Mouse (Mus musculus): Measurements from ENCODE around the gene Vopp1. TPM values are rescaled to one million over a fixed set of nuclear protein-coding genes. Genes with fewer than 3 reads are reported as not detected.
"Not testable (repeated sequence)": the region's sequence is repeated elsewhere in the genome, so short reads cannot be mapped to it uniquely, and the experiment has no call there.

The Vopp1 gene
- 24.9 and 25.0 TPM in 2 replicates for polyA plus RNA-seq (2015; fragmentation: Nextera tagmentation; extraction: Ambion mirVana)

DNA sequence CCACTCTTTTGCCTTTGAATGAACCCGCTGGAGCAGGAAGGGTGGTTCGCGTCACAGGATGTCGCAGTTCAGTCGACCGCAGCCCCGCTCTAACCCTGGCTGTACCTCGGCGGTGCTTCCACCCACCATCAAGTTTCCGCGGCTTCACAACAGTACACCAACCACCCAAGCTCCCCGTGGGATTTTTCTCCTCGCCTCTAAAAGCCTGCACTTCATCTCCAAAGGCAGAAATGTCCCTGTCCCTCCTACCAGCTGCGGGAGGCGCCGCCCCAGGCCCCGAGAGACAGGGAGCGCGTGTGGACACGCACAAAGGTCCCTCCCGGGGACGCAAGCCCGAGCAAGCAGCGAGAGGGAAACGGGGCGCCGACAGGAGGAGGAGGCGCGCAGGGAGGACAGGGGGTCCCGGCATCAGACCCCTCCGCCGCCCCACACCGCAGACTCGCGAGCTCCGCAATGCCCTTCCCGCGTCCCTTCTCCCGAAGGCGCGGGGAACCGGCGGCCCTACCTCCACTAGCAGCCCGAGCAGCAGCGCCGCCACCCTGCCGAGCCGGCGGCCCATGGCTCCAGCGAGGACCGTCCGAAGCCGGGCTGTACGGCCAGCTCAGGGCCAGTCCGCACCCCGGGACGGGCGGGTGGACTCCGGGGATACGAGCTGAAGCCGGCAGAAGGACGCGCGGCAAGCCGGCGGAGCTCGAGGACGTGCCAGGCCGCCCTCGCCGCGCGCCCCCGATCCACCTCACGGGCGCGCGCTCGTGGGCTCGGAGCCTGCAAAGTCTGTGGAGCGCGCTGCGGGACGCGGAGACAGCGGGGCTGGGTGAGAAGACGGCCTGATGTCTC is at the start of gene Vopp1:
Vopp1 (minus strand) TSS at position 738 of the 837 bp plus-strand sequence.
- peak; percentile 78 for DNase-seq (ENCODE audit: low spot score)

DNA sequence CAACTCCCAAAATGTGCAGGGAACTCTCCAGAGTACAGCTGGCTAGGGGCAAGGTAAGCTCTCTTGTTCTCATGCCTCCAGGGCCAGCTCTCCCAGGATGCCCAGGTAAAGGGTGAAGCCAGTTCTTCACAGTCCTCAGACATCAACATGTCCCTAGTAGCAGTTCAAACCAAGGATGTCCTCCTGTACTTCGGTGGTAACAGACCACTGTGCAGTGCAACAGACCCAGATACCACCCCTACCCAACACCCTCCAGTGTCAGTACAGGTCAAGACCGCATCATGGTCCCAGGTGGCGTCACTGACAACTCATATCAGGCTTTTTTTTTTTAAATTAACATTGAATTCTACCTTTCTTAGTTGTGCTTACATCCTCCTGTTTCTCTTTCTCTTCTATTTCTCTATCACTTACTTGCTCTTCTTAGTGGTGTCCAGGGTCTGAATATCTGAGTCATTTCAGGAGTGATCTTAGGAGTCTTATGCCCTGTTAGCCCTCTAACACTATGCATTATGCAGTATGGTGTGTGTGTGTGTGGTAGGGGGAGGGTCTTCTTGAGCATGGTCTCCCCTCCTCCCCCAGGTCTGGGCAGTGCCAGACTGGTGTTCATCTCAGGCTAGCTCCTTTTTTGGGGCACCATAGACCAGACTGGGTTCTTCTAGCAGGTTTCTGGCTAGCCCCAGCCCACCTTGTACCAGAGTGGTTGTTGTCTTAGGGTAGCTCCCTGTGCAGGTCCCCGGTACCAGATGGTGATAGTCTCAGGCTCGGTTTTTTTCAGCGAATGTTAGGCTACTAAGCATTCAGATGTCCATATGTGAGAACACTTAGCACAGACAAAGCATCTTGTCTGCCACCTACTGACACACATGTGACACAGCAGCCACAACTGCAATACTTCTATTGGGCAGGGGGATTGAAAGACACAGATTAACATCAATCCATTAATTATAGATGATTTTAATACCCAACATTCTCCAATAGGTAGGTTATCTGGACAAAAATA is 34.4 kb upstream of the Vopp1 start:
- peak; percentile 28 for DNase-seq (ENCODE audit: low spot score)

GRCm38 (mm10) chr6:57851177-57851576 is 26.2 kb upstream of the Vopp1 start:
- DNase-seq (ENCODE audit: low spot score) = not testable (repeated sequence)

DNA sequence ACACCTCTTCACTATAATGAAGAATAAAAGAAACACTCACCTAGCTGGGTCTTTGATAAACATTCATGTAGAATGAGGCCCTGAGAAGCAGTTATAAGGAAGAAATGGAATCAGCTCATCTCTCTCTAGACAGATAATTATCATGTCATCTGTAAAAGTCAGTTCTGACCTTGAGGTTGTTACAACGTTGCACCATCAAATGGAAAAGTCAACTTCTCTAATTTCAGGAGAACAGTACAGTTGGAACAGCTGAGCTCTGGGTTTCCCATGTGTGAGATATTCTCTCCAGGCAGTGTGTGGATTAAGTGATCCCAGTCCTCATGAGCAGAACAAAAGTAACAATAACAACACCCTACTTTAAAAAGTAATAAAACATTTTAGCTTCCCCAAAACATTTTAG is 25.3 kb upstream of the Vopp1 start, which contains the start of gene Vmn1r21:
Vmn1r21 (minus strand) TSS at position 58 of the 400 bp plus-strand sequence.
- DNase-seq (ENCODE audit: low spot score) = no peak

- DNase-seq (ENCODE audit: low spot score) = no peak
Observed at GRCm38 (mm10) chr6:57839693-57840408, 14.9 kb upstream of the Vopp1 start.

GRCm38 (mm10) chr6:57825259-57825715 is 328 bp upstream of the Vopp1 start:
- DNase-seq (ENCODE audit: low spot score) = no peak

GRCm38 (mm10) chr6:57823461-57823860 is 1.5 kb downstream of the Vopp1 start:
- DNase-seq (ENCODE audit: low spot score) = no peak

GRCm38 (mm10) chr6:57822648-57823410 is 2.1 kb downstream of the Vopp1 start:
- no peak for DNase-seq (ENCODE audit: low spot score)

DNA sequence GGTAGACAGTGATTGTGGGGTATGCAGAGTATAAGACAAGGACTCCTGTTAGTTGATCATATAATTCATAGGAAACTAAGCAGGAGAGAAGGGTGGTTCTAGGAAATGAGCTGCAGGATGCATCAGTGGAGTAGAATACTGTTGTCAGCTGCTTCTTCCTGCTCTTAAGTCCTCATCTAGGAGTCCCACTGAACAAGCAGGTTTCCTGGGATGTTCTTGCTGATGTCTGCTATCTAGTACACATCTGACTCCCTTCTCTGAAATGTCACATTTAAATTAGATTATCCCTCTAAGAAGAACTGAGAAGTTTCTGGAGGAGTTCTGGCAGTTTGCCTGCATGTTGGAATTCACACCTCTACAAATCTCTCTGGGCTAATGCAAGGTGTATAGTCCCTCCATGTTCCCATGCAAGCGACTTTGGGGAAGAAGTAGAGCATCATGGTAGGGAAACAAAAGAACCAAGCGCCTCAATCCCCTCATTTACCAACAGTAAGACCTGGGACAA is 10.5 kb downstream of the Vopp1 start:
- DNase-seq (ENCODE audit: low spot score) = no peak

GRCm38 (mm10) chr6:57811748-57812730 is 12.9 kb downstream of the Vopp1 start:
- DNase-seq (ENCODE audit: low spot score) = no peak

DNA sequence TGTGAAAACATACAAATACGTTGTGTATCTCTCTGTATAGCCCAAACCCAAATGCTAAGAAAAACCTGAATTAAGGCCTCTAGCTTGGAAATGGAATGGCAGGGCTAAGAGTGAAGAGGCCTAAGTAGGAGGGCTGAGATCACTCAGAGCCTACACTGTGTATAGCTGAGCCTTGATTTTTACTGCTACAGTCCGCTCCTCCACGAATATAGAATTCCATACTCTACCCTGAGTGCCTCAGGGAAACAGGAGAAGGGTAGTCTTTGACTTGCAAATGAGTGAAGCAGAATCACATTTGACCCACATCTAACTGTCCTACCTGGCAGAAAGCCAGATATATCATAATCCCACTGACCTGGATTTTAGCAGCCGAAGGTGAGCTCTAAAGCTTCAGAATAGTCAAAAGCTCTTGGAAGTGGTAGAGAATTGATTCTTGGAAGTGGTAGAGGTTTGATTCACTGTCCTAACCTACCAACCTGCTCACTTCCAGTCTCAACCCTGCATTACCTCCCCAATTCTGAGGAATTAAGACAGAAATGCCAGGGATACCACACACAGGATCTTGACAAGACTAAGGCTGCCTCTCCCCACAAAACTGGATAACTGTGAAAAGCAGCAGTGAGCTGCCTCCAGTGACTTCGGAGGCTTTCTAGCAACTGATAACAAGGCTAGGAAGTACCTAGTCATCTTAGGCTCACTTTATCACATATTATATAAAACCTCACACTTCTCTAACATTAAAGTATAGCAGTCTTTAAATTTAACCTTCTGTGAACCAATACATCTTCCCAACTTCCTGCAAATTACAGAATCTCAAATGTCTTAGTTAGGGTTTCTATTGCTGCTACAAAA is 19.5 kb downstream of the Vopp1 start:
- no peak for DNase-seq (ENCODE audit: low spot score)

- no peak for DNase-seq (ENCODE audit: low spot score)
Observed at GRCm38 (mm10) chr6:57803130-57803529, 21.8 kb downstream of the Vopp1 start.

DNA sequence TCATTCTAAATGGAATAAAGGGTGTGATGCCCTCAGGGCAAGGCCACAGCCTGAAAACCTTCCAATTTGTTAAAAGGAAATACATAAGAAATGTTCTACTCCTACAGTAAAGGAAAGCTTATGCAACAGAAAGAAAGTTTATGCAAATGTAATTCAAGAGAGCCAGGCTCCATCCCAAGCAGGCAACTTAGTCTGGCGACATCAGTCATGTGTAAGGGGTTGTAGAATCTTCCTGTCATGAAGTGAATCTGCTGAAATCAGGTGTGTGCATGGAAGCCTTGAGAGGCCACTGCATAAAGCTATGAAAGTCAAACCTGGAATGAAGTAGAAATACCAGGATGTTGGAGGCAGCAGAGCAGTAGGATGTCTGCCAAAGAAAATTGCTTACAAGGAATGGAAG is 26.0 kb downstream of the Vopp1 start:
- no peak for DNase-seq (ENCODE audit: low spot score)

- no peak for DNase-seq (ENCODE audit: low spot score)
Observed at GRCm38 (mm10) chr6:57796853-57797423, 28.0 kb downstream of the Vopp1 start.

DNA sequence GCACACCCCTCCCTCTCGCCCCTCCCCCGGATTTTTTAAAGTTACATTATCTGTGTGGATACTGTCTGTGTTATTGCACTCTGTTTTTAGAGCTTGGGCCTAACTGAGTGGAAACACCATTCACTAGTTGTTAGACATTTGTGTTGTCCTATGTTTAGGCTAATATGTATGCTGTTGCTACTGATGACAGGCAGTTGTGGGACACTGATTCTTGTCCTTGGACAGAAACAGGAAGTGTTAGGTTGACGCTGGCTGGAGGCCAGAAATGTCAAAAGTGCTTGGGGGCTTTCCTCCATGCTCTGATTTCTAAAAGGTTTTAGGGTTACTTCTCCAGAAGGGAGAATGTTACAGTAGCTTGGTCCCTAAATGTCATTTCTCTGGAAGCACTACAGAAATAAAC is 29.1 kb downstream of the Vopp1 start:
- no peak for DNase-seq (ENCODE audit: low spot score)

- not testable (repeated sequence) for DNase-seq (ENCODE audit: low spot score)
Observed at GRCm38 (mm10) chr6:57792821-57793220, 32.1 kb downstream of the Vopp1 start.

- DNase-seq (ENCODE audit: low spot score) = no peak
Observed at GRCm38 (mm10) chr6:57790542-57790941, 34.4 kb downstream of the Vopp1 start.

Data from thymus, postnatal 0 days (tissue).